Mouse (Mus musculus) kidney, embryonic 16.5 days (tissue): Measurements from ENCODE around the gene Wfdc6b. TPM values are rescaled to one million over a fixed set of nuclear protein-coding genes. Genes with fewer than 3 reads are reported as not detected.

Source experiments
- ATAC-seq: fragments of 200-750 bp; cut with Nextera tagmentation; 2 replicates; pipeline ENCODE4 v1.8.0; 2017; ENCODE audit warnings: moderate TSS enrichment; ENCODE audit not compliant: low FRiP score, low TSS enrichment
- H3K27ac ChIP-seq: fragments of 300-500 bp; sonication (generic); 2 replicates; pipeline ENCODE4 v1.5.1; 2014; ENCODE audit warnings: low read length
- H3K27me3 ChIP-seq: fragments of 300-500 bp; sonication (generic); 2 replicates; pipeline ENCODE4 v1.6.1; 2014; ENCODE audit warnings: low read length, control low read depth, mixed read lengths; ENCODE audit not compliant: insufficient read depth
- H3K36me3 ChIP-seq: fragments of 300-500 bp; sonication (generic); 2 replicates; pipeline ENCODE4 v1.6.1; 2014; ENCODE audit warnings: low read length, control low read depth, mixed read lengths; ENCODE audit not compliant: insufficient read depth
- H3K4me1 ChIP-seq: fragments of 300-500 bp; sonication (generic); 2 replicates; pipeline ENCODE4 v1.6.1; 2014; ENCODE audit warnings: low read length, control low read depth, mixed read lengths; ENCODE audit not compliant: insufficient read depth
- H3K4me2 ChIP-seq: fragments of 300-500 bp; sonication (generic); replicated peaks from 2 replicates; pipeline ENCODE4 v1.6.1; 2014; ENCODE audit warnings: low read depth, low read length
- H3K4me3 ChIP-seq: fragments of 300-500 bp; sonication (generic); 2 replicates; pipeline ENCODE4 v1.5.1; 2014; ENCODE audit warnings: mild to moderate bottlenecking, low read length
- H3K9ac ChIP-seq: fragments of 300-500 bp; sonication (generic); replicated peaks from 2 replicates; pipeline ENCODE4 v1.6.1; 2014; ENCODE audit warnings: low read length
- H3K9me3 ChIP-seq: fragments of 300-500 bp; sonication (generic); 2 replicates; pipeline ENCODE4 v1.6.1; 2016; ENCODE audit warnings: low read length, control low read depth
- WGBS: fragments of 180-500 bp; shearing (Covaris S2); extraction: QIAGEN DNeasy Blood & Tissue Kit; methylation state at CpG from one replicate; pipeline ENCODE4 v1.1.7; 2014; 5-methylcytosine and 5-hydroxymethylcytosine counted together
- polyA plus RNA-seq: library from polyadenylated mRNA; unstranded; fragments of >200 nt; fragmentation: Nextera tagmentation; extraction: Ambion mirVana; gene quantifications from 2 replicates; pipeline ENCODE4 v1.2.1, GENCODE M21; 2015

The Wfdc6b gene
- polyA plus RNA-seq, 1 experiment from 2014 or later = not detected

- WGBS = 91% methylated on average over 9 of the region's 9 CpGs
- Histone ChIP-seq H3K4me2 (no peak within 1 kb of the TSS), H3K27ac (no peak within 1 kb of the TSS), H3K4me3 (no peak within 1 kb of the TSS), H3K9ac (no peak within 1 kb of the TSS), H3K27me3 (no peaks in the 10 kb centered on the region), H3K36me3 (no peaks in the 10 kb centered on the region), H3K9me3 (no peaks in the 10 kb centered on the region), H3K4me1 (no peaks in the 10 kb centered on the region)
- ATAC-seq = no peak
These were observed 43.2 kb downstream of the Wfdc6b start, which contains the start of gene Wfdc9 for GRCm38 (mm10) chr2:164656483-164656882. TSS of gene Wfdc9 (minus strand) at chr2:164656583.

- 0 out of 2 replicates have a peak, but pooled peaks cover 3% of the 10 kb centered on the region for H3K9me3 ChIP-seq
- WGBS = 85% methylated on average over 7 of the region's 7 CpGs
- ATAC-seq = no peak
- H3K36me3 ChIP-seq = no peaks in the 10 kb centered on the region
- H3K27ac ChIP-seq = no peak overlapping the region
- H3K4me1 ChIP-seq = no peaks in the 10 kb centered on the region
- H3K9ac ChIP-seq = no peak overlapping the region
- H3K4me3 ChIP-seq = no peak overlapping the region
- no peak overlapping the region for H3K4me2 ChIP-seq
- no peaks in the 10 kb centered on the region for H3K27me3 ChIP-seq
These were observed 51.5 kb downstream of the Wfdc6b start for GRCm38 (mm10) chr2:164664851-164665250.

Other genes with a start within 250 kb of the Wfdc6b start
- gene Slpi, start 224.4 kb upstream of the Wfdc6b start, polyA plus RNA-seq = 0.41 and 1.00 TPM in 2 replicates
- gene Rbpjl, start 210.4 kb upstream of the Wfdc6b start, polyA plus RNA-seq = 0.06 and 0.29 TPM in 2 replicates
- 0.75 and 2.0 TPM in 2 replicates for gene Matn4, start 208.4 kb upstream of the Wfdc6b start, polyA plus RNA-seq
- 204 and 209 TPM in 2 replicates for gene Sdc4, start 169.6 kb upstream of the Wfdc6b start, polyA plus RNA-seq
- gene Sys1, start 156.6 kb upstream of the Wfdc6b start, polyA plus RNA-seq = 65.9 and 67.0 TPM in 2 replicates
- 8.1 and 14.0 TPM in 2 replicates for gene Gm20458, start 152.6 kb upstream of the Wfdc6b start, polyA plus RNA-seq
- not detected in 2 replicates for gene Trp53tg5, start 139.8 kb upstream of the Wfdc6b start, polyA plus RNA-seq
- gene Dbndd2, start 127.4 kb upstream of the Wfdc6b start, polyA plus RNA-seq = 12.6 and 18.2 TPM in 2 replicates
- 70.7 and 75.8 TPM in 2 replicates for gene Pigt, start 116.0 kb upstream of the Wfdc6b start, polyA plus RNA-seq
- 399 and 441 TPM in 2 replicates for gene Wfdc2, start 51.1 kb upstream of the Wfdc6b start, polyA plus RNA-seq
- gene Spint3, start 40.1 kb upstream of the Wfdc6b start, polyA plus RNA-seq = not detected in 2 replicates
- not detected in 2 replicates for gene Wfdc6a, start 28.1 kb upstream of the Wfdc6b start, polyA plus RNA-seq
- not detected in 2 replicates for gene Eppin, start 19.9 kb upstream of the Wfdc6b start, polyA plus RNA-seq
- not detected in 2 replicates for gene Wfdc8, start 104 bp downstream of the Wfdc6b start, polyA plus RNA-seq
- not detected in 2 replicates for gene Wfdc16, start 25.3 kb downstream of the Wfdc6b start, polyA plus RNA-seq
- gene Wfdc10, start 42.5 kb downstream of the Wfdc6b start, polyA plus RNA-seq = not detected in 2 replicates
- not detected in 2 replicates for gene Wfdc9, start 43.1 kb downstream of the Wfdc6b start, polyA plus RNA-seq
- not detected in 2 replicates for gene Wfdc11, start 60.6 kb downstream of the Wfdc6b start, polyA plus RNA-seq
- 0.97 and 1.3 TPM in 2 replicates for gene Wfdc13, start 71.6 kb downstream of the Wfdc6b start, polyA plus RNA-seq
- 0.49 and 1.2 TPM in 2 replicates for gene Spint4, start 85.0 kb downstream of the Wfdc6b start, polyA plus RNA-seq
- gene Spint5, start 101.8 kb downstream of the Wfdc6b start, polyA plus RNA-seq = not detected in 2 replicates
- 1.1 and 1.2 TPM in 2 replicates for gene Wfdc3, start 132.4 kb downstream of the Wfdc6b start, polyA plus RNA-seq
- 73.3 and 74.2 TPM in 2 replicates for gene Dnttip1, start 132.5 kb downstream of the Wfdc6b start, polyA plus RNA-seq
- 449 and 509 TPM in 2 replicates for gene Ube2c, start 156.4 kb downstream of the Wfdc6b start, polyA plus RNA-seq
- 21.0 and 22.3 TPM in 2 replicates for gene Tnnc2, start 166.4 kb downstream of the Wfdc6b start, polyA plus RNA-seq
- 22.7 and 25.2 TPM in 2 replicates for gene Snx21, start 172.3 kb downstream of the Wfdc6b start, polyA plus RNA-seq
- 27.3 and 30.8 TPM in 2 replicates for gene Acot8, start 191.4 kb downstream of the Wfdc6b start, polyA plus RNA-seq
- 10.6 and 11.9 TPM in 2 replicates for gene Zswim3, start 191.6 kb downstream of the Wfdc6b start, polyA plus RNA-seq
- 21.7 and 22.3 TPM in 2 replicates for gene Zswim1, start 209.2 kb downstream of the Wfdc6b start, polyA plus RNA-seq
- not detected in 2 replicates for gene Spata25, start 215.0 kb downstream of the Wfdc6b start, polyA plus RNA-seq
- gene Ctsa, start 219.4 kb downstream of the Wfdc6b start, polyA plus RNA-seq = 206 and 211 TPM in 2 replicates
- gene Neurl2, start 219.9 kb downstream of the Wfdc6b start, polyA plus RNA-seq = 8.8 and 9.0 TPM in 2 replicates
- gene Pltp, start 244.2 kb downstream of the Wfdc6b start, polyA plus RNA-seq = 44.8 and 47.5 TPM in 2 replicates